Mouse (Mus musculus) erythroblast, embryonic 14.5 days (primary cell): ENCODE measurements around the gene Plcl2.

ENCODE experiments used
- GATA1 ChIP-seq: IDR thresholded peaks from 2 replicates; pipeline ENCODE4 v1.6.1; 2012; ENCODE audit warnings: low read length, inconsistent platforms, mixed read lengths
- TAL1 ChIP-seq: IDR thresholded peaks from 3 replicates; pipeline ENCODE4 v1.6.1; 2012; ENCODE audit warnings: low read length, inconsistent platforms, mixed read lengths

DNA sequence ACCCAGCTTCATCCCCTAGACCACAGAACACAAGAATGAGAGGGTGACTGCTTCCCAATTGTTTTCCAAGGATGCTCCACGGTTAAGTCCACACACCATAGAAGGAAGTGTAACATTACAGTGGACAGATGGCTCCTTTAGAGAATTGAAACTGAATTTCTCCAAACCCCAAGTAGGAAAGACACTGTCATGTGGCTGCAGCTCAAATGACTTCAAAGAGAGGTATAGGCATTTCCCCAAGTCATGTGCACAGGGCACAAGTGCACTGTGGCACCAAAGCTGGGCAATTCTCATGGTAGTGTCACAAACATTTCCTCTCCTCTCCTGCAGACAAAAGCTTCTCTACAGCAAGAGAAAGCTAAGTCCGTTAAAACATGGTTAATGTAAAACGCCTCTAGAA is 17.7 kb upstream of the Plcl2 start:
- no peak for TF ChIP-seq TAL1
- TF ChIP-seq GATA1, result no peak
